Mouse (Mus musculus): Measurements from ENCODE around the gene Tmem231. TPM values are rescaled to one million over a fixed set of nuclear protein-coding genes. Genes with fewer than 3 reads are reported as not detected.

The Tmem231 gene
- total RNA-seq (2023) = 1 to 10 TPM; 2.4 to 4.5 TPM

GRCm38 (mm10) chr8:111933348-111934076 lies at the start of gene Tmem231:
Tmem231 (minus strand) TSS chr8:111933881.

GRCm38 (mm10) chr8:111940171-111941100 lies 6.8 kb upstream of the Tmem231 start, which contains the start of gene Gabarapl2:
Gabarapl2 (plus strand) TSS chr8:111940703.

GRCm38 (mm10) chr8:111909621-111910450 lies 23.8 kb downstream of the Tmem231 start, which contains the start of gene Chst5:
Chst5 (minus strand) TSS chr8:111910447.

GRCm38 (mm10) chr8:111876355-111876948 lies 57.2 kb downstream of the Tmem231 start, which contains the start of gene Tmem170:
Tmem170 (minus strand) TSS chr8:111876750.

Other genes with a start within 250 kb of the Tmem231 start
- gene Ctrb1, start 242.9 kb downstream of the Tmem231 start, total RNA-seq (2023) = not detected
- gene Bcar1, start 190.1 kb downstream of the Tmem231 start, total RNA-seq (2023) = under 1 TPM in 1 of 2 experiments, not detected in 1; 0.33 TPM
- 10 to 100 TPM; 44.7 to 49.1 TPM for gene Cfdp1, start 79.6 kb downstream of the Tmem231 start, total RNA-seq (2023)
- 1 to 10 TPM; 4.7 to 5.2 TPM for gene Tmem170, start 57.1 kb downstream of the Tmem231 start, total RNA-seq (2023)
- gene Chst5, start 23.4 kb downstream of the Tmem231 start, total RNA-seq (2023) = not detected
- gene Gabarapl2, start 6.8 kb upstream of the Tmem231 start, total RNA-seq (2023) = 100 to 1,000 TPM; 112 to 120 TPM
- gene Adat1, start 58.4 kb upstream of the Tmem231 start, total RNA-seq (2023) = 1 to 10 TPM; 7.2 to 7.8 TPM
- gene Kars, start 77.4 kb upstream of the Tmem231 start, total RNA-seq (2023) = 10 to 100 TPM; 81.5 to 87.8 TPM
- gene Terf2ip, start 77.5 kb upstream of the Tmem231 start, total RNA-seq (2023) = 10 to 100 TPM; 15.7 to 17.5 TPM
- gene Gm6793, start 81.2 kb upstream of the Tmem231 start, total RNA-seq (2023) = not detected

Data from B cell, adult 67 days (primary cell).